Mouse (Mus musculus): ENCODE measurements at regions not wholly inside any gene's neighbourhood (a gene's known extent, or its start where the extent isn't known, plus 50 kb on each side); places are given as distances from the start of the nearest gene placed in this dataset.

DNA sequence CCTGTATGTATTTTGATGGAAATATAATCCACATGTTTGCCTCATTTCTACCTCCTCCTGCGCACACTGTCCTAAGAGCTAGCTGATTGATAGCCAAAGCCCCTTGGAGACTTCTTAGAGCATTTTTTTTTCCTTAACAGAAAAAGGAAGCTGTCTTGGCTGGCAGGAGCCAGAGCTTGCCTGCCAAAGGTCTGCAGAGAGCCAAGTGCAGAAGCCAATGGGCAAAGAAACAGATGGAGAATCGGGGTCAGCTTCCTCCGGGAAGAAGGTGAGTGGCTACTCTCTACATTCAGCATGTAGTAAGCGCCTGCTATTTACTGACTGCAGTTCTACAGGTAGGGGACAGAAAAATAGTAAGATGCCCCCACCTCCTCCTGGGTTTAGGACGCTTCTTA, 137.8 kb downstream of the Rybp start:
- H3K9me3 ChIP-seq (ENCODE audit: control insufficient read depth, low read length): no peaks in the 10 kb centered on the region
- ATAC-seq (ENCODE audit: insufficient number of reproducible peaks, insufficient read depth, low FRiP score, low read depth): no peak
- H3K27me3 ChIP-seq (ENCODE audit: control insufficient read depth, insufficient read depth, low read length): peaks cover 4% of the 10 kb centered on the region; the same call in 1 of the 2 replicates
- H3K27ac ChIP-seq (replicated peaks in 1 of 2; ENCODE audit: control insufficient read depth in 1 of 2, insufficient read depth in 1 of 2, low read depth in 2 of 2, low read length in 2 of 2): no peak overlapping the region
- WGBS: 85% methylated on average over 5 of the region's 5 CpGs
- no peak overlapping the region for H3K9ac ChIP-seq (ENCODE audit: low read length)
- H3K4me1 ChIP-seq (ENCODE audit: control insufficient read depth in 2 of 2, insufficient read depth in 2 of 2, low read length in 2 of 2): peaks cover 16 to 17% of the 10 kb centered on the region in 2 experiments
- no peak overlapping the region for H3K4me3 ChIP-seq (ENCODE audit: control insufficient read depth in 1 of 2, insufficient read depth in 1 of 2, low read depth in 1 of 2, low read length in 2 of 2)
- no peaks in the 10 kb centered on the region for H3K36me3 ChIP-seq (ENCODE audit: control insufficient read depth, insufficient read depth, low read length)
- H3K4me2 ChIP-seq (ENCODE audit: low read length): no peak overlapping the region

DNA sequence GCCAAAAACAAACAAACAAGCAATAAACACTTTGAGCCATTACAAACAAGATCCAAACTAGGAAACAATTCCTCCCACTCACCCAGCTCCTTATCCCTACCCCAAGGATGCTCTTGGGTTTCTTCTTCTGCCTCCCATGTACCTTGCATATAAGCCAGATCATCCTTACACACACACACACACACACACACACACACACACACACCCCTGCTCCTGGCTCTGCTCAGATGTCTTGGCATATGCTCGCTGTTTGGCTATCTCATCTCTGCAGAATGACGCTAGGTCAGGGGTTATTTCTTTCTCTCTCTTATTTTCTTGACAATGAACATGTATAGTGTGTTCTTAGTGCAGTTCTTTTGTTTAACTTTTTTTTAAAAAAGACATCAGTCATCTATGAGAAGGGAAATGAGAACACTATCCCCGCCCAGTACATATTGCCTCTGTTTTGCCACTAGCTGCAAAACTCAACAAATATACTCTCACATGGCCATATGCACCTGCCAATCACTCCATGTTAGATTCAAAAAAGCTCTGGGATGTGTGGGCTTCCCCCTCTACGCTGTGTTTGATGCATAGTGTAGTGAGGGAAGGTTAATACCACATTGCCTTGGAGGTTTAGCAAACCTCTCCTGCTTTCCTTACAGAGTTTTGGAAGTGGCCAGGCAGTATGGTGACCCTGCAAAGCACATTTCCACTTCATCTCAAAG, 138.4 kb downstream of the Rybp start:
- H3K4me1 ChIP-seq (ENCODE audit: control insufficient read depth in 2 of 2, insufficient read depth in 2 of 2, low read length in 2 of 2): peaks cover 21 to 23% of the 10 kb centered on the region in 2 experiments
- WGBS: 68% methylated on average over 4 of the region's 4 CpGs
- no peaks in the 10 kb centered on the region for H3K36me3 ChIP-seq (ENCODE audit: control insufficient read depth, insufficient read depth, low read length)
- no peak overlapping the region for H3K9ac ChIP-seq (ENCODE audit: low read length)
- no peak overlapping the region for H3K27ac ChIP-seq (replicated peaks in 1 of 2; ENCODE audit: control insufficient read depth in 1 of 2, insufficient read depth in 1 of 2, low read depth in 2 of 2, low read length in 2 of 2)
- peaks cover 4% of the 10 kb centered on the region; the same call in 1 of the 2 replicates for H3K27me3 ChIP-seq (ENCODE audit: control insufficient read depth, insufficient read depth, low read length)
- no peak for ATAC-seq (ENCODE audit: insufficient number of reproducible peaks, insufficient read depth, low FRiP score, low read depth)
- no peak overlapping the region for H3K4me2 ChIP-seq (ENCODE audit: low read length)
- no peak overlapping the region for H3K4me3 ChIP-seq (ENCODE audit: control insufficient read depth in 1 of 2, insufficient read depth in 1 of 2, low read depth in 1 of 2, low read length in 2 of 2)
- no peaks in the 10 kb centered on the region for H3K9me3 ChIP-seq (ENCODE audit: control insufficient read depth, low read length)

DNA sequence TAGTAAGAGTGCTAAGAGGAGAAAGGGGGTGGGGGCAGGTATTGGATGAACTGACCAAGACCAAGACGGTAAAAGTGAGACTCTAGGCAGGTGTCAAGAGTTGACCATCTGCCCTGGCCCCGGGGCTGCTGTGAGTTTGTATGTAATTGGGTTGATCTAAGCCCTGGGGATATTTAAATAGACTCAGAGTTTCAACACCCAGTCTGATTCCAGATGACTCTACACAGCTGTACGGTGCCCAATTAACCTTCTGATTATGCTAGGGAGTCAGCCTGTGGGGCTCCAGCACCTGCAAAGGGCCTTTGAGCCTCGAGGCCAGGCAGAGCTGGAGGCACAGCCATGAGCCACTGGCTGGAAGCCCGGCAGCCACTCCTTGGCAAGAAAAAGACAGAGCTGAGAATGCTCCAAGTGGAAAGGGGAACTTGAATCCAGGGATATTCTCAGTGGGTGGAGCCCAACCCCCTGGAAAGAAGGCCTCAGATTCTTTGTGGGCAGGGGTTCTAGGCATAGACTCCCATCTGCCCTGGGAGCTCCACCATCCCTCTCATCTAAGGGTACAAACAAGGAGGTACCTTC, 140.8 kb downstream of the Rybp start:
- Histone ChIP-seq H3K4me3 (ENCODE audit: control insufficient read depth in 1 of 2, insufficient read depth in 1 of 2, low read depth in 1 of 2, low read length in 2 of 2) (no peak overlapping the region), H3K9ac (ENCODE audit: low read length) (no peak overlapping the region), H3K4me2 (ENCODE audit: low read length) (no peak overlapping the region), H3K4me1 (ENCODE audit: control insufficient read depth in 2 of 2, insufficient read depth in 2 of 2, low read length in 2 of 2) (peaks cover 25 to 30% of the 10 kb centered on the region in 2 experiments), H3K9me3 (ENCODE audit: control insufficient read depth, low read length) (no peaks in the 10 kb centered on the region), H3K27ac (replicated peaks in 1 of 2; ENCODE audit: control insufficient read depth in 1 of 2, insufficient read depth in 1 of 2, low read depth in 2 of 2, low read length in 2 of 2) (no peak overlapping the region), H3K27me3 (ENCODE audit: control insufficient read depth, insufficient read depth, low read length) (peaks cover 4% of the 10 kb centered on the region; the same call in 1 of the 2 replicates), H3K36me3 (ENCODE audit: control insufficient read depth, insufficient read depth, low read length) (no peaks in the 10 kb centered on the region)
- ATAC-seq (ENCODE audit: insufficient number of reproducible peaks, insufficient read depth, low FRiP score, low read depth): no peak
- WGBS: 54% methylated on average over 5 of the region's 5 CpGs

DNA sequence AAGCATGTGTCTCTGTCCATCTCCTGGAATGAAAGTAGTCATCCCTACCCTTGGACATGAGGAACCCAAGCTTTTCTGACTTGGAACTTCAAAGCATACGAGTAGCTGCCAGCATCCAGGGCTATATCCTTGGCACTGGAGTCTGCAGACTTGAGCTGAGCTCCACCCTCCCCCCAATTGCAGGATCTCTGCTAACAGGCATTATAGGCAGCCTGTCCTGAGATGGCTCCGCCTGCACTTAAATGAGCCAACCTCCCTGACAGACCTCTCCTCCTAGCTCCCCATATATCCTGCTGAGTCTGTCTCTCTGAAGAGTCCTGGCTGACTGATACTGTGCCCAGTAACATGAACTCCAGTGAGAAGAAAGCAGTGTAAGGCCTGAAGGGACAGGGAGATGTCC, 141.4 kb downstream of the Rybp start:
- ATAC-seq (ENCODE audit: insufficient number of reproducible peaks, insufficient read depth, low FRiP score, low read depth): no peak
- H3K27me3 ChIP-seq (ENCODE audit: control insufficient read depth, insufficient read depth, low read length): peaks cover 4% of the 10 kb centered on the region; the same call in 1 of the 2 replicates
- H3K9me3 ChIP-seq (ENCODE audit: control insufficient read depth, low read length): no peaks in the 10 kb centered on the region
- H3K4me1 ChIP-seq (ENCODE audit: control insufficient read depth in 2 of 2, insufficient read depth in 2 of 2, low read length in 2 of 2): peaks cover 23 to 30% of the 10 kb centered on the region in 2 experiments
- H3K4me3 ChIP-seq (ENCODE audit: control insufficient read depth in 1 of 2, insufficient read depth in 1 of 2, low read depth in 1 of 2, low read length in 2 of 2): no peak overlapping the region
- no peaks in the 10 kb centered on the region for H3K36me3 ChIP-seq (ENCODE audit: control insufficient read depth, insufficient read depth, low read length)
- no peak overlapping the region for H3K4me2 ChIP-seq (ENCODE audit: low read length)
- H3K9ac ChIP-seq (ENCODE audit: low read length): no peak overlapping the region
- 84% methylated on average over 2 of the region's 2 CpGs for WGBS
- H3K27ac ChIP-seq (replicated peaks in 1 of 2; ENCODE audit: control insufficient read depth in 1 of 2, insufficient read depth in 1 of 2, low read depth in 2 of 2, low read length in 2 of 2): no peak overlapping the region

DNA sequence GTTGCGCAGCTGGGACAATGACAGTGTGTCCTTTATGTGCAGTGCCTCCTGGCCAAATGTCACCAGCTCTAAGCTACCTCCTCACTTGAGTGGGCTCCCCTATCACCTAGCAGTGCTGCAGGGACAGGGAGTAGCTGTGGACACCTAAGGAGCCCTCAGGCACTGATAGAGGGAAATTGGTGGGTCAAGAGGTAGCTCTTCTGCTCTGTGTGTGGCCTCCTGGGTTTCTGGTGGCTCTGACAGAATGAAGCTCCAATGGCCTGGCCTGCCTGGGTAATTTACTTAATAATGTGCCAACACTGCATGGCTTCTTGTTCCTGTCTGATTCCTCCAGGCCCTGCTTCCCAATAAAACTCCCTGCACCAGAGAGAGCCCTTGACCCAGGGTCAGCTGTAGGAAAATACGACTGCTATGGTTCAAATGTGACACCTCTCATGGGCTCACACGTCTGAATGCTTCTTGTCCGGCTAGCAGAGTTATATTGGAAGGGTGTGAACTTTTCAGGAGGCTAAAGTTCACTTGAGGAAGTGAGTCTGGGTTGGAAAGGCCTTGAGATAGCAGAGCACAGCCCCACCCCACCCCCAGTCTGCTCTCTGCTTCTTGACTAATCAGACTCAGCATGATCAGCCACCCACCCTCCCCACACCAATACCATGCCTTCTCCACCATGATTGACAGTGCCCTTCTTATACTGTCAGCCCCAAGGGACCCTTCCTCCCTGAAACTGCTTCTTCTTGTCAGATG, 142.6 kb downstream of the Rybp start:
- H3K4me2 ChIP-seq (ENCODE audit: low read length): no peak overlapping the region
- 60% methylated on average over 4 of the region's 4 CpGs for WGBS
- peaks cover 11% of the 10 kb centered on the region for H3K27me3 ChIP-seq (ENCODE audit: control insufficient read depth, insufficient read depth, low read length)
- H3K9ac ChIP-seq (ENCODE audit: low read length): no peak overlapping the region
- no peak overlapping the region for H3K4me3 ChIP-seq (ENCODE audit: control insufficient read depth in 1 of 2, insufficient read depth in 1 of 2, low read depth in 1 of 2, low read length in 2 of 2)
- ATAC-seq (ENCODE audit: insufficient number of reproducible peaks, insufficient read depth, low FRiP score, low read depth): no peak
- no peaks in the 10 kb centered on the region for H3K9me3 ChIP-seq (ENCODE audit: control insufficient read depth, low read length)
- peaks cover 19 to 28% of the 10 kb centered on the region in 2 experiments for H3K4me1 ChIP-seq (ENCODE audit: control insufficient read depth in 2 of 2, insufficient read depth in 2 of 2, low read length in 2 of 2)
- H3K27ac ChIP-seq (replicated peaks in 1 of 2; ENCODE audit: control insufficient read depth in 1 of 2, insufficient read depth in 1 of 2, low read depth in 2 of 2, low read length in 2 of 2): no peak overlapping the region
- no peaks in the 10 kb centered on the region for H3K36me3 ChIP-seq (ENCODE audit: control insufficient read depth, insufficient read depth, low read length)

DNA sequence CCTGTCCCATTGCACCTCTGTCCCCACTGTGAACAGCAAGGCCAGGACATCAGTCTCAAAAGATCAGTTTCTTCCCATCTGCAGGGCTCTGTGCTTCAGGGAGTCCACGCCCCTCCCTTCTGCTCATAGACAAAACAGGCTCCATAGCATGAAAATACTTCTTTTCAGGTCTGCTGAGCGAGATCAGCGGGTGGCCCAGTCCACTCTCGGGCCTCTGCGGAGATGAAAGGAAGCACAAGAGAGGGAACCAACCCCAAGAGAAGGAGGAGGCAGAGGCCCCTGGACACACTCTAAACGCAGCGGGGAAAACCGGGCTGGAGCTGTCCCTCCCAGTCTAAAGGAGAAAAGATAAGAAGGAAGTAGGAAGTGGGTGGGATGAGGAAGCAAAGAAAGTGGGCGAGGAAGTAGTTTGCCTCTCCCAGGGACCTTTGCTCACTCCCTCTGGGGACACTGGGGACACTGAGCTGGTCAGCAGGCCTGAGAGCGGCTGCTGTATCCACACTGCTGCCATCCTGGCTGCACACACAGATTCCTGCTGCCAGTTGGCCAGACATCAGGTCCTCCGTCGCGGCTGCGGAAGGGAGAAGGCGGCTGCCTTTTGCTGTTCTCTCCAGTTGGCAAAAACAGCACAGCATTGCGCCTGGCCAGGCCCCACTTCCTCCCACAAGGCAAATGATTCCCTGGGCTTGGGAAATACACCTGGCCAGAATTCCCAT, 143.5 kb downstream of the Rybp start:
- Histone ChIP-seq H3K27me3 (ENCODE audit: control insufficient read depth, insufficient read depth, low read length) (peaks cover 13% of the 10 kb centered on the region), H3K4me3 (ENCODE audit: control insufficient read depth in 1 of 2, insufficient read depth in 1 of 2, low read depth in 1 of 2, low read length in 2 of 2) (no peak overlapping the region), H3K4me1 (ENCODE audit: control insufficient read depth in 2 of 2, insufficient read depth in 2 of 2, low read length in 2 of 2) (peaks cover 19 to 24% of the 10 kb centered on the region in 2 experiments), H3K9me3 (ENCODE audit: control insufficient read depth, low read length) (no peaks in the 10 kb centered on the region), H3K9ac (ENCODE audit: low read length) (peak overlapping the region; percentile 16; the same call in 1 of the 2 replicates), H3K36me3 (ENCODE audit: control insufficient read depth, insufficient read depth, low read length) (no peaks in the 10 kb centered on the region), H3K27ac (replicated peaks in 1 of 2; ENCODE audit: control insufficient read depth in 1 of 2, insufficient read depth in 1 of 2, low read depth in 2 of 2, low read length in 2 of 2) (peak overlapping the region in 1 of 2 experiments; percentile 55; a peak in 2 of 4 replicates), H3K4me2 (ENCODE audit: low read length) (peak overlapping the region; percentile 55)
- peak; percentile 54 for ATAC-seq (ENCODE audit: insufficient number of reproducible peaks, insufficient read depth, low FRiP score, low read depth)
- WGBS: 11% methylated on average over 16 of the region's 16 CpGs

DNA sequence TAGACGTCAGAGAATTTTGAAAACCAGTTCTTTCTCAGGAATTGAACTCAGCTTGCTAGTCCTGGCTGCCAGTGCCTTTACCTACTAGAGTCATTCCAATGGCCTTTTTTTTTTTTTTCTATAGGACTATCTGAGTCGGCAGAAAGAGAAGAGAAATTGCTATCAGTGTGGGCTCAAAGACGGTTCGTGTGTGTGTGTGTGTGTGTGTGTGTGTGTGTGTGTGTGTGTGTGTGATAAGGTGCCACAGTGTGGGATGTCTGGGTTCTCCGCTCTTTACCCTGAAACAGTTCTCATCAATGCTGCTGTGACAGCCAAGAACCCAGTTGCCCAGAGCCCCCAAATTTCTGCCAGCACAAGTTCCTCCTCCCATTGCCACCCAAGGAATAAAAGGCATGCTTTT, 146.1 kb downstream of the Rybp start:
- Histone ChIP-seq H3K4me3 (ENCODE audit: control insufficient read depth in 1 of 2, insufficient read depth in 1 of 2, low read depth in 1 of 2, low read length in 2 of 2) (no peak overlapping the region), H3K4me1 (ENCODE audit: control insufficient read depth in 2 of 2, insufficient read depth in 2 of 2, low read length in 2 of 2) (peaks cover 14 to 18% of the 10 kb centered on the region in 2 experiments), H3K9ac (ENCODE audit: low read length) (no peak overlapping the region), H3K36me3 (ENCODE audit: control insufficient read depth, insufficient read depth, low read length) (no peaks in the 10 kb centered on the region), H3K27ac (replicated peaks in 1 of 2; ENCODE audit: control insufficient read depth in 1 of 2, insufficient read depth in 1 of 2, low read depth in 2 of 2, low read length in 2 of 2) (no peak overlapping the region), H3K4me2 (ENCODE audit: low read length) (no peak overlapping the region), H3K9me3 (ENCODE audit: control insufficient read depth, low read length) (no peaks in the 10 kb centered on the region), H3K27me3 (ENCODE audit: control insufficient read depth, insufficient read depth, low read length) (peaks cover 13% of the 10 kb centered on the region)
- no peak for ATAC-seq (ENCODE audit: insufficient number of reproducible peaks, insufficient read depth, low FRiP score, low read depth)
- 68% methylated on average over 5 of the region's 5 CpGs for WGBS

Data from heart, embryonic 14.5 days (tissue).